Mouse (Mus musculus) gastrocnemius, postnatal 36 days (tissue): ENCODE measurements around the gene Cdk14. TPM values are rescaled to one million over a fixed set of nuclear protein-coding genes. Genes with fewer than 3 reads are reported as not detected.
"Not testable (repeated sequence)": the region's sequence is repeated elsewhere in the genome, so short reads cannot be mapped to it uniquely, and the experiment has no call there.

Experiments used
- DNase-seq, 2 experiments: peaks; one replicate each; pipeline ENCODE4 v3.0.0; 2022
- intact Hi-C: fragments of 180-260 bp; cut with DNase I; formaldehyde crosslinking; loops from one replicate; pipeline ENCODE4 v1.15.1; 2025
- total RNA-seq, 2 experiments: library from RNA; stranded (reverse); gene quantifications; 2 replicates each; pipeline ENCODE4 v1.2.3; 2021

The Cdk14 gene
- total RNA-seq, 2 experiments from 2014 or later, result 4.2 to 4.9 TPM

- DNase-seq, result no peak
- intact Hi-C loops, result no loop called here
Observed at GRCm38 (mm10) chr5:5274318-5274717, 145.8 kb downstream of the Cdk14 start.

DNA sequence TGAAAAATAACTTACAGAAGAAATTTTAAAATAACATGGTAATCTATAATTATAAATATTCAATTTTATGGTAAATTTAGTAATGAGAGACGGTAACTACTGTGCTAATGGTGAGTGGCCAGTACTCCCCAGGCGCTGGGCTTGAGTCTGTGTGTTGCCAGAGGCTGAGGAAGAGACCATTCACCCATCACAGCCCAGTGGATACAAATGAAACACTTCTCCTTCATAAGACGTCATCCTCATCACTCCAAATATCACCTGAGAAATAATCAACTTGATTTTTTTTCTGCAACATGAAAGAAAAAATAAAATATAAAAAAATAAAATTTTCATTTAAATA lies 153.4 kb downstream of the Cdk14 start:
- intact Hi-C loops, result loop anchor here (1.0 kb wide), 1 partner anchor 304 kb away; no protein-coding TSS in a partner anchor
- DNase-seq, result no peak

- intact Hi-C loops, result loop anchor here (1.0 kb wide), 1 partner anchor 304 kb away; no protein-coding TSS in a partner anchor
- DNase-seq, result peak in 1 of 2 experiments; percentile 21
Observed at GRCm38 (mm10) chr5:5265861-5266786, 154.0 kb downstream of the Cdk14 start.

GRCm38 (mm10) chr5:5265401-5265841 lies 154.7 kb downstream of the Cdk14 start:
- intact Hi-C loops, result no loop called here
- no peak for DNase-seq

GRCm38 (mm10) chr5:5264712-5265111 lies 155.4 kb downstream of the Cdk14 start:
- no peak for DNase-seq
- intact Hi-C loops, result no loop called here

DNA sequence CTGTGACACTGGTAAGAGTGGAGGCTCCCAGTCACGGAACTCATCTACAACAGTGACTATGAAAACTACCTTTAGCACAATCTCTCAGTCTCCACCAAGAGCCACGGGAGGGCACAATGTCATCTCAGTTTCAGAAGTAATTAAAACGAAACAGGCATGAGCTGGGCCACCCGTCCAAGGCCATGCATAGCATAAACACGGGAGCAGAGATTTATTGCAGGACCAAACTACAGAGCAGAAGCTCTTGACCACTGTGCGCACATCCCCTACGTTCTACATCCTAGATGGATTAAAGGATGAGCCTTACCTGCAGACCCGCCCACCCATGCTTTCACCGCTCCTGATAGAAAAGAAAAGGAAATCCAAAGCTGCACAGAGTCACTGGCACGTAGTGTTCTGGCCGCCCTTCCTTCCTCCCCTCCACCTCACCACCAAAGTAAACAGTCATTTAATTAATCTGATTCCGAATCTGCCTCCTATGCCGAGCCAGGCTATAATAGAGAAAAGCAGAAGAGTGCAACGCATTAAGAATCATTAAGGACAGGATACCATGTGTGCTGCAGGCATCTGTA lies 158.3 kb downstream of the Cdk14 start:
- no peak for DNase-seq
- intact Hi-C loops, result no loop called here

DNA sequence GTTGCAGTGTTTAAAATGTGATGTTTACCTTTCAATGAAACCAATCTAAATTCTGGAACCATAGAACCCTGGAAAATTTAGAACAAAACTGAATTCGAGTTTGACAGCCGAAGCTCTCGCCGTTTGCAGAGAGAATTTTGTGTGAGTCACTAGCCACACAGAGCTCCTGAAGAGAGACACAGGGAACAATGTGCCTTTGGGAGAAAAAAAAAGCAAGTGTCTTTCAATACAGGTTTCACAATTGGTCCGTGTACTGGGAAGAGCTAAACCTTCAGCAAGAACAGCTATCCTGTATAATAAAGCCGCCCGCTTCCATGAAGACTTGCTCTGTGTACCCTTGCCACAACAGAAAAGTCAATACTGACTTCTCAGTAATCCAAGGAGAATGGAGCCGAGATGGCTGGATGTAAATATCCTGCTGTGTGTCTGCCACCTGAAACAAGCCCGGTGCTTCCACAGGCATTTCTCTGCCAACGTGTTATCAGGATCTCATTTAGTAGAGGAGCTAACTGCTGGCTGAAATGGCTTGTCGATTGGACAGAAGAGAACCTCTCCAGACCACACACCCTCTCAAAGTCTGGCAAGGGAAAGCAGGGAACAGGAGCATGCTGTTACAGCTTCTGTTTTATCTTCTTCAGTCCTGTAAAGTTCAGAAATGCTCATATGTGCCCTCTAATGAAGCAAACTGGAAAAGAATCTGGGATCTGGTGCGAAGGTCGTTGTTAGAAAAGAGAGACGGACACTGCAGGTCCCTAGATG lies 159.0 kb downstream of the Cdk14 start:
- intact Hi-C loops, result no loop called here

DNA sequence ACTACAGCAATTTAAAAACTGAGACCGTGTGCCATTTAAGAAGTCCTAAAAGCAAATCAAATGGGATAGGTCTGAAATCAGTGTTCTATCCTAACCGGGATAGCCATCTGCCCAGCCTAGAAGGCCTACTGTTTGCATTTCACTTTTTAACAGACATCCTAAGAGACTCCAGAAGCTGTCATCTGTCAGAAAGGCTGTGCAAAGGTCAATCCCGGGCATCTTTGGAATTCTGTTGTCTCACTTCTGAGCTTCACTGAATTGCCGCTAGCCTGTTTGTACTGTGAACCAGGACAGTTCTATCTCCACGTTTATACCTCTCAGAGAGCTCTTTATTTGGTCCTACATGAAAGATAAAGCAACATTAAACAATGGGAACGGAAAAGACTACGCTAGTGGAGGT lies 159.8 kb downstream of the Cdk14 start:
- intact Hi-C loops, result no loop called here
- no peak for DNase-seq

More for the DNA sequence above, 159.0 kb downstream of the Cdk14 start:
- no peak for DNase-seq

GRCm38 (mm10) chr5:5254391-5254790 lies 165.7 kb downstream of the Cdk14 start:
- no peak for DNase-seq
- intact Hi-C loops, result no loop called here

- intact Hi-C loops, result no loop called here
- no peak for DNase-seq
Observed at GRCm38 (mm10) chr5:5253177-5253576, 166.9 kb downstream of the Cdk14 start.

- intact Hi-C loops, result no loop called here
Observed at GRCm38 (mm10) chr5:5247671-5248070, 172.4 kb downstream of the Cdk14 start.

GRCm38 (mm10) chr5:5246534-5247175 lies 173.5 kb downstream of the Cdk14 start:
- no peak for DNase-seq
- intact Hi-C loops, result no loop called here

More at GRCm38 (mm10) chr5:5247671-5248070, 172.4 kb downstream of the Cdk14 start:
- no peak for DNase-seq

- no peak for DNase-seq
- intact Hi-C loops, result no loop called here
Observed at GRCm38 (mm10) chr5:5245182-5245581, 174.9 kb downstream of the Cdk14 start.

- DNase-seq, result no peak
- intact Hi-C loops, result no loop called here
Observed at GRCm38 (mm10) chr5:5243648-5244047, 176.5 kb downstream of the Cdk14 start.

DNA sequence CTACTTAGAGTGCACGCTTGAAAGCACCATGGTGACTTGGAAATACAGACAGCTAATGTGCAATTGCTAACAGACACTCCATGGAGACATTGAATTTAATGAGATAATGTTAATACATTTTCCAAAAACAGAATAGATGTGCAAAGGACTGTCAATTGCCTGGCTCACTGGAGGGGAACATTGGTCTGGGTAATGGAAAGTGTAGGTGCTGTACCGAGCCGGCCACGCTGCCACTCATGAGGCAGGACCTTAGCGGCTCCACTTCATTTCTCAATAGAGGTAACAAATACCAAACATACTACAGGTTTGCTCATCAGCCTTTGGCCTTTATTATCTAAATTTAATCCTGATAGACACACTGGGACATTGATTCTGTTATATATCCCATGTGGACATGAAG lies 177.4 kb downstream of the Cdk14 start:
- intact Hi-C loops, result no loop called here
- no peak for DNase-seq

DNA sequence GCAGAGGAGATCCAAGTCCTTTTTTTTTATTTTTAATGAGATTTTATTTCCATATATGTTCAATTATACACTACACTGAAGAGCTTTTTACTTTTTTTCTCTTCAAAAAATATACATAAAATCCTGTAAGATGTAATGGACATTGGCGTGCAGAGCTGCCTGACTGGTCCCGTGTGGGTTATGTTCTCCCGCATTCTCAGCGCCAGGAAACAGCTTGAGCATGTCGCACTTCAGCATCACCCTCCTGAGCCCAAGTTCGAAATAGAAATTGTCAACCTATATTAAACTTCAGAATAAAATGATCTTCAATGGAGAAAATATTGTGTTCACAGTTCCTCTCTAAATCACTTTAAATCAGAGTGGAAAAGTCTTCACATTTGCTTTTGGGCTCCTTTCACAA lies 179.0 kb downstream of the Cdk14 start:
- DNase-seq, result no peak
- intact Hi-C loops, result no loop called here

DNA sequence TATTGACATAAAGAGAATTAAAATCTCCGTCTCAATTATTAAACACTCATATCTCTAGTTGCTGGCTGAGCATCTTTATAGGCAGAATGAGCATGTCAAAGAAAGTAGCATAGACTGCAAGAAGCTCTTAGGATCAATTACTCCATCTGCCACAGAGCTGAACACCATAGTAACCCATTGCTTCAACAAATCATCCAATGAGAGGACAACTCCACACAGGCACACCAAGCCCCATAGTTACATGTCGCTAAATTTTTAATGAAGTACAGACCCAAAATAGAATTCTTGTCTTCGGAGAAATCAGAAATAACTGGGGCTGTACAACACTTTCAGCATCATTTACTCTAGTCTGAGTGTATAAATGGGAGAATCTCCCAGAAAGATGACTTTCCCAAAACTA lies 180.0 kb downstream of the Cdk14 start:
- intact Hi-C loops, result no loop called here
- no peak for DNase-seq

DNA sequence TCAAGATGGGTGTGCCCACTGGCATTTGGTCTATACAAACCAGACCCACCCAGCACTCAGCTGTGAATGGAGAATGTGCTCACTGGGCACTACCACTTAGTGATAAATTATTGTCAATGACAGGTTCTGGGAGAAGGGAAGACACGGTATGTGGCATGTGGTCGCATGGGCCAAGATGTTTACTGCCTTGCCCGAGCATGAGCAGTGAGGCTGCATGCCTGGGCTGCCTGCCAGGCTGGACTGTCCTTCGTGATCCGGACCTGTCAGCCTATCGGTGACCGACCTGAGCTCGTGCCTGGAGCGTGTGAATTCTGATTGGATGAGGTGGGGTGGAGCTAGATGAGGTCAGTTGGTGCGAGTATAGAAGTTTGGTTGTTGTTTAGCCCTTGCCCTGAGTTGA lies 185.2 kb downstream of the Cdk14 start:
- intact Hi-C loops, result not testable (repeated sequence)
- peak; percentile 34 to 60 for DNase-seq

DNA sequence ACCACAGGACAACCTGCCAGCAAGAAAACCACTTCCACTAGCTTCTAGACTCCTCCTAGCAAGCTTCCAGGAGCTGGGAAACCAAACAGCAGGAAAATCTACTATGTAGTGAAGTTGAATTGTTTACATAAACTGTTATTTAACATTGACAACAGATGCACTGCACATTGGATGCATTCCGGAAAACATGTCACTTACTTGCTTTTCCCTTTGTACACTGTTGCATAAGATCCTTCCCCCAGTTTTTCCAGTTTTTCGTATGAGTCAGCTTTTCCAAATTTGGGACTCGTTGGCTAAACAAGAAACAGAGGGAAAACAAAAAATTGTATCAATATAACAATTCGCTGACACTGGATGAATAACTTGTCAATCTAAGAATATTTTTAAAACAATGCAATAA lies 193.1 kb downstream of the Cdk14 start:
- DNase-seq, result no peak
- intact Hi-C loops, result no loop called here

DNA sequence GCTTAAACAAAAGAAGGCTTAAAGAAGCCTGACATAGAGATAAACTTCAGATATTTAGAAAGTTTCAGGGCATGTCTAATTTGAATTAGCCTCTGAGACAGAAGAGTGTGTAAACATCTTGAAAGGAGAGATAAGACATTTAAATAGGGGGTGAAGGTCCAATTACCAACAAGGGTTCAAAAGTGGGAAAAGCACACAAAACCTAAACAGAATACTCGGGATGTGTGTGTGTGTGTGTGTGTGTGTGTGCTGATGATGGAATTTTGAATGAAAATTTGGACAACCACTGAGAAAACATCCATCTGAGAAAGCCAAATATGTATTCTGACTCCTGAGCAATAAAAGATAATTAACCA lies 208.4 kb downstream of the Cdk14 start:
- intact Hi-C loops, result no loop called here
- DNase-seq, result no peak
